ENCODE assay signal across 17 mouse cellular contexts in the genomic region with DNA sequence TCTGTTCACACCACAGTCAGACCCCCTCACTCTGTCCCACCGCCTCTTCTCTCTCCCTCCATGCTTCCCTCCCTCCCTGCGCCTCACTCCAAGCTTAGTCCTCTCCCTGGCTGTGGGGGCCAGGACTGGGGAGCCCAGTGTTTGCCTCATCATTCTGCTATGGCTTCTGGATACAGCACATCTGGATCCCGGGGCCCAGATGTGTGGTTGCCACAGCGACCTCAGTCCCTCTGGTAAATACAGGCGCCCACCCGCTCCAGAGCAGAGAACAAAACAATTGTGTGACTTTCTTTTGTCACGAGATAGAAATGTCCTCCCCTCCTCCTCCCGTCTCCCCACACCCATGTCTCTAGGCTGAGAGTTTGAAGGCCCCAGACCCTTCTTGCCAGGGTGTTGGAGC. TPM values are rescaled to one million over a fixed set of nuclear protein-coding genes. Genes with fewer than 3 reads are reported as not detected.
DNase-seq lines count a peak whose midpoint lies in the region; ATAC-seq and TF ChIP-seq lines count a peak whose summit lies in the region.
"Had no signal": no experiment of that assay in that cellular context is flagged by ENCODE, and none has a peak within 500 bp of the region (broad histone marks: within the 10 kb centered on the region; RNA-seq: fewer than 3 reads in every experiment).

No protein-coding gene starts in this region.

- 60% methylated on average over 8 of the region's 8 CpGs for WGBS in heart, adult 2 months
- 64% methylated on average over 8 of the region's 8 CpGs for WGBS in heart, embryonic 11.5 days (ENCODE audit: insufficient replicate concordance)
- 42% methylated on average over 8 of the region's 8 CpGs for WGBS in embryonic facial prominence, embryonic 14.5 days
- 71% methylated on average over 8 of the region's 8 CpGs for WGBS in limb, embryonic 11.5 days

- H3K4me3 ChIP-seq in heart, adult 2 months = no peak overlapping the region
- H3K4me3 ChIP-seq in heart, embryonic 11.5 days (ENCODE audit: low read depth, low read length) = no peak overlapping the region
- H3K4me3 ChIP-seq in embryonic facial prominence, embryonic 14.5 days (ENCODE audit: low read depth, low read length) = no peak overlapping the region
- no peak overlapping the region for H3K4me3 ChIP-seq in limb, embryonic 11.5 days (ENCODE audit: low read depth, low read length)
- H3K4me3 ChIP-seq: embryonic facial prominence, embryonic 12.5 days; hindbrain, embryonic 15.5 days; midbrain, embryonic 12.5 days had no signal

- ATAC-seq in heart, embryonic 11.5 days (replicated peaks; ENCODE audit: insufficient number of reproducible peaks, low FRiP score, low TSS enrichment) = no peak
- ATAC-seq in embryonic facial prominence, embryonic 14.5 days (ENCODE audit: low read depth) = no peak; the same call in 1 of the 2 replicates
- ATAC-seq in limb, embryonic 11.5 days (ENCODE audit: insufficient number of reproducible peaks, low FRiP score, low TSS enrichment, low read depth) = no peak
- no peak for ATAC-seq in megakaryocyte-erythroid progenitor cell, adult 5-6 weeks (replicated peaks; ENCODE audit: low FRiP score, low TSS enrichment, poor library complexity, severe bottlenecking)
- ATAC-seq: forebrain, embryonic 14.5 days had no signal

- TF ChIP-seq EP300 in heart, adult 2 months (IDR thresholded peaks at IDR 0.05; ENCODE audit: insufficient read depth, low read depth, low read length) = no peak

- no peak for TF ChIP-seq CTCF in heart, adult 2 months (IDR thresholded peaks at IDR 0.05)

- intact Hi-C loops in heart, adult 2 months (cut with DNase I) = loop anchor here (5.0 kb wide), 1 partner anchor 36 kb away; no protein-coding TSS in a partner anchor

- no peaks in the 10 kb centered on the region for H3K79me2 ChIP-seq in heart, adult 2 months (replicated peaks; ENCODE audit: control insufficient read depth, insufficient read depth, low read length)

- H3K36me3 ChIP-seq in heart, adult 2 months (ENCODE audit: control insufficient read depth, insufficient read depth, low read length) = no peaks in the 10 kb centered on the region
- peaks cover 9% of the 10 kb centered on the region; the same call in 1 of the 2 replicates for H3K36me3 ChIP-seq in heart, embryonic 11.5 days (ENCODE audit: control insufficient read depth, insufficient read depth, low read length)
- peaks cover 19% of the 10 kb centered on the region for H3K36me3 ChIP-seq in embryonic facial prominence, embryonic 14.5 days (ENCODE audit: control insufficient read depth, insufficient read depth, low read length)
- H3K36me3 ChIP-seq in limb, embryonic 11.5 days (ENCODE audit: control insufficient read depth, insufficient read depth, low read length) = peaks cover 10% of the 10 kb centered on the region; the same call in 1 of the 2 replicates

- H3K27ac ChIP-seq in heart, adult 2 months = peak overlapping the region; percentile 83
- H3K27ac ChIP-seq in heart, embryonic 11.5 days (ENCODE audit: low read depth, low read length) = no peak overlapping the region
- H3K27ac ChIP-seq in embryonic facial prominence, embryonic 14.5 days (replicated peaks; ENCODE audit: low read depth, low read length) = peak overlapping the region; percentile 44
- H3K27ac ChIP-seq in limb, embryonic 11.5 days (replicated peaks; ENCODE audit: low read depth, low read length) = no peak overlapping the region
- H3K27ac ChIP-seq: embryonic facial prominence, embryonic 12.5 days; midbrain, embryonic 12.5 days had no signal

- H3K9ac ChIP-seq in heart, adult 2 months (ENCODE audit: low read depth, low read length) = no peak overlapping the region
- H3K9ac ChIP-seq in heart, embryonic 11.5 days (ENCODE audit: low read depth, low read length) = no peak overlapping the region
- no peak overlapping the region; the same call in 1 of the 2 replicates for H3K9ac ChIP-seq in embryonic facial prominence, embryonic 14.5 days (ENCODE audit: low read depth, low read length)
- H3K9ac ChIP-seq in limb, embryonic 11.5 days (ENCODE audit: low read length) = no peak overlapping the region
- H3K9ac ChIP-seq: embryonic facial prominence, embryonic 12.5 days; hindbrain, embryonic 15.5 days; midbrain, embryonic 12.5 days had no signal

- H3K4me2 ChIP-seq in heart, embryonic 11.5 days = no peak overlapping the region
- no peak overlapping the region for H3K4me2 ChIP-seq in embryonic facial prominence, embryonic 14.5 days (ENCODE audit: low read depth, low read length)
- peak overlapping the region; percentile 10; the same call in 1 of the 2 replicates for H3K4me2 ChIP-seq in limb, embryonic 11.5 days (ENCODE audit: low read depth, severe bottlenecking)
- H3K4me2 ChIP-seq: embryonic facial prominence, embryonic 12.5 days; hindbrain, embryonic 15.5 days; liver, embryonic 11.5 days; midbrain, embryonic 12.5 days had no signal

- H3K4me1 ChIP-seq in heart, adult 2 months (ENCODE audit: control insufficient read depth, insufficient read depth, low read length) = peaks cover 32% of the 10 kb centered on the region
- peaks cover 21% of the 10 kb centered on the region for H3K4me1 ChIP-seq in heart, embryonic 11.5 days (ENCODE audit: control insufficient read depth, insufficient read depth, low read length)
- peaks cover 17% of the 10 kb centered on the region for H3K4me1 ChIP-seq in embryonic facial prominence, embryonic 14.5 days (ENCODE audit: control insufficient read depth, insufficient read depth, low read length)
- peaks cover 2% of the 10 kb centered on the region; the same call in 1 of the 2 replicates for H3K4me1 ChIP-seq in limb, embryonic 11.5 days (ENCODE audit: control insufficient read depth, insufficient read depth, low read length)

- no peaks in the 10 kb centered on the region for H3K9me3 ChIP-seq in heart, embryonic 11.5 days (replicated peaks; ENCODE audit: control insufficient read depth, low read length)
- no peaks in the 10 kb centered on the region for H3K9me3 ChIP-seq in embryonic facial prominence, embryonic 14.5 days (ENCODE audit: control insufficient read depth, low read length)
- no peaks in the 10 kb centered on the region for H3K9me3 ChIP-seq in limb, embryonic 11.5 days (ENCODE audit: control insufficient read depth, low read length)
- H3K9me3 ChIP-seq: embryonic facial prominence, embryonic 12.5 days; hindbrain, embryonic 15.5 days; midbrain, embryonic 12.5 days had no signal

- TF ChIP-seq POLR2A in heart, adult 2 months (IDR thresholded peaks at IDR 0.05; ENCODE audit: insufficient read depth, low read depth, low read length) = no peak

- no peaks in the 10 kb centered on the region for H3K27me3 ChIP-seq in heart, adult 2 months (ENCODE audit: control insufficient read depth, insufficient read depth, low read length)
- peaks cover 29% of the 10 kb centered on the region for H3K27me3 ChIP-seq in heart, embryonic 11.5 days (ENCODE audit: control insufficient read depth, insufficient read depth, low read length)
- H3K27me3 ChIP-seq in embryonic facial prominence, embryonic 14.5 days (replicated peaks; ENCODE audit: control insufficient read depth, insufficient read depth, low read length) = peaks cover 18% of the 10 kb centered on the region; the same call in 1 of the 2 replicates
- peaks cover 16% of the 10 kb centered on the region for H3K27me3 ChIP-seq in limb, embryonic 11.5 days (ENCODE audit: control insufficient read depth, insufficient read depth, low read length)

- peak; percentile 65 to 75 for DNase-seq in heart, adult 2 months
- no peak for DNase-seq in embryonic facial prominence, embryonic 14.5 days (ENCODE audit: low spot score)
- peak; percentile 62 to 72 for DNase-seq in heart, adult 9 months (ENCODE audit: low spot score in 2 of 2)
- no peak for DNase-seq in limb, embryonic 11.5 days (ENCODE audit: low spot score)
- no peak for DNase-seq in yolk sac, embryonic 10.5 days (ENCODE audit: low spot score)
- DNase-seq in adrenal gland, postnatal 25 days = no peak
- DNase-seq: kidney, postnatal 14 days; spleen, adult 18-20 months; thymus, adult 18-20 months had no signal

RNA-seq across cellular contexts. Expression of a gene that starts 9.7 kb away (rescaled TPM):
- total RNA-seq in heart, adult 2 months (2021) = 10 to 100 TPM; 15.3 to 18.4 TPM
- polyA plus RNA-seq in heart, adult 2 months (2012; rRNA removed) = 25.3 and 27.4 TPM in 2 replicates
- 41.0 and 49.8 TPM in 2 replicates for polyA plus RNA-seq in heart, embryonic 11.5 days (2014; fragmentation: Nextera tagmentation; extraction: Ambion mirVana)
- polyA plus RNA-seq in embryonic facial prominence, embryonic 14.5 days (2014; fragmentation: Nextera tagmentation; extraction: Ambion mirVana) = 60.8 and 68.5 TPM in 2 replicates
- polyA plus RNA-seq in limb, embryonic 11.5 days (2014; fragmentation: Nextera tagmentation; extraction: Ambion mirVana) = 63.4 and 71.4 TPM in 2 replicates
- 20.6 and 31.3 TPM in 2 replicates for total RNA-seq in megakaryocyte-erythroid progenitor cell, adult 5-6 weeks (2014; fragmentation: Nextera tagmentation)
- total RNA-seq in megakaryocyte-erythroid progenitor cell, adult 5-6 weeks (2017) = 8.7 and 11.5 TPM in 2 replicates
- total RNA-seq in adrenal gland, postnatal 25 days (2021) = 50.4 and 52.5 TPM in 2 replicates

RNA-seq across cellular contexts. Expression of a gene that starts 12.1 kb away (rescaled TPM):
- total RNA-seq in heart, adult 2 months (2021) = 1 to 10 TPM; 7.9 TPM
- 4.0 and 8.8 TPM in 2 replicates for polyA plus RNA-seq in heart, adult 2 months (2012; rRNA removed)
- 10.9 and 11.4 TPM in 2 replicates for polyA plus RNA-seq in heart, embryonic 11.5 days (2014; fragmentation: Nextera tagmentation; extraction: Ambion mirVana)
- polyA plus RNA-seq in embryonic facial prominence, embryonic 14.5 days (2014; fragmentation: Nextera tagmentation; extraction: Ambion mirVana) = 10.0 and 11.8 TPM in 2 replicates
- 13.1 and 19.3 TPM in 2 replicates for polyA plus RNA-seq in limb, embryonic 11.5 days (2014; fragmentation: Nextera tagmentation; extraction: Ambion mirVana)
- 5.5 TPM in 2 replicates for total RNA-seq in megakaryocyte-erythroid progenitor cell, adult 5-6 weeks (2014; fragmentation: Nextera tagmentation)
- total RNA-seq in megakaryocyte-erythroid progenitor cell, adult 5-6 weeks (2017) = 14.7 and 26.2 TPM in 2 replicates
- 13.4 TPM in 2 replicates for total RNA-seq in adrenal gland, postnatal 25 days (2021)

RNA-seq across cellular contexts. Expression of a gene that starts 13.7 kb away (rescaled TPM):
- total RNA-seq in heart, adult 2 months (2021) = 10 to 100 TPM; 28.5 to 28.8 TPM
- 27.3 and 32.7 TPM in 2 replicates for polyA plus RNA-seq in heart, adult 2 months (2012; rRNA removed)
- 0.24 and 0.27 TPM in 2 replicates for polyA plus RNA-seq in heart, embryonic 11.5 days (2014; fragmentation: Nextera tagmentation; extraction: Ambion mirVana)
- polyA plus RNA-seq in embryonic facial prominence, embryonic 14.5 days (2014; fragmentation: Nextera tagmentation; extraction: Ambion mirVana) = 1.8 and 3.1 TPM in 2 replicates
- polyA plus RNA-seq in limb, embryonic 11.5 days (2014; fragmentation: Nextera tagmentation; extraction: Ambion mirVana) = not detected in 2 replicates
- total RNA-seq in megakaryocyte-erythroid progenitor cell, adult 5-6 weeks (2014; fragmentation: Nextera tagmentation) = not detected in 2 replicates
- not detected in 2 replicates for total RNA-seq in megakaryocyte-erythroid progenitor cell, adult 5-6 weeks (2017)
- total RNA-seq in adrenal gland, postnatal 25 days (2021) = 23.7 and 25.4 TPM in 2 replicates
- total RNA-seq: granulocyte monocyte progenitor cell, adult 5-6 weeks had no signal

RNA-seq across cellular contexts. Expression of a gene that starts 27.3 kb away (rescaled TPM):
- total RNA-seq in heart, adult 2 months (2021) = 1 to 10 TPM in 1 of 2 experiments, under 1 TPM in 1; 0.86 to 1.4 TPM
- polyA plus RNA-seq in heart, adult 2 months (2012; rRNA removed) = 2.7 and 7.0 TPM in 2 replicates
- polyA plus RNA-seq in heart, embryonic 11.5 days (2014; fragmentation: Nextera tagmentation; extraction: Ambion mirVana) = not detected in 2 replicates
- polyA plus RNA-seq in embryonic facial prominence, embryonic 14.5 days (2014; fragmentation: Nextera tagmentation; extraction: Ambion mirVana) = 0.64 and 0.92 TPM in 2 replicates
- polyA plus RNA-seq in limb, embryonic 11.5 days (2014; fragmentation: Nextera tagmentation; extraction: Ambion mirVana) = 0.17 and 0.20 TPM in 2 replicates
- 0.59 TPM in 1 of 2 replicates, not detected in the other for total RNA-seq in megakaryocyte-erythroid progenitor cell, adult 5-6 weeks (2014; fragmentation: Nextera tagmentation)
- 0.75 TPM in 1 of 2 replicates, not detected in the other for total RNA-seq in megakaryocyte-erythroid progenitor cell, adult 5-6 weeks (2017)
- 10.8 and 13.5 TPM in 2 replicates for total RNA-seq in adrenal gland, postnatal 25 days (2021)
- polyA plus RNA-seq: liver, embryonic 11.5 days had no signal

RNA-seq across cellular contexts. Expression of a gene that starts 28.4 kb away (rescaled TPM):
- 10 to 100 TPM; 53.0 to 63.9 TPM for total RNA-seq in heart, adult 2 months (2021)
- polyA plus RNA-seq in heart, adult 2 months (2012; rRNA removed) = 50.5 and 55.7 TPM in 2 replicates
- 31.7 and 34.3 TPM in 2 replicates for polyA plus RNA-seq in heart, embryonic 11.5 days (2014; fragmentation: Nextera tagmentation; extraction: Ambion mirVana)
- 23.6 and 26.4 TPM in 2 replicates for polyA plus RNA-seq in embryonic facial prominence, embryonic 14.5 days (2014; fragmentation: Nextera tagmentation; extraction: Ambion mirVana)
- polyA plus RNA-seq in limb, embryonic 11.5 days (2014; fragmentation: Nextera tagmentation; extraction: Ambion mirVana) = 24.8 and 26.1 TPM in 2 replicates
- 31.3 and 35.4 TPM in 2 replicates for total RNA-seq in megakaryocyte-erythroid progenitor cell, adult 5-6 weeks (2014; fragmentation: Nextera tagmentation)
- total RNA-seq in megakaryocyte-erythroid progenitor cell, adult 5-6 weeks (2017) = 10.4 and 17.0 TPM in 2 replicates
- 56.9 and 61.1 TPM in 2 replicates for total RNA-seq in adrenal gland, postnatal 25 days (2021)

Comparison
In these comparisons a context has a peak if more than half of its experiments do, and no peak if none do; other contexts are left out.
1. H3K27ac ChIP-seq: peak in heart, adult 2 months (single experiment) and embryonic facial prominence, embryonic 14.5 days (single experiment); none in heart, embryonic 11.5 days (single experiment) and limb, embryonic 11.5 days (single experiment).
2. DNase-seq: peak in heart, adult 2 months (2 of 2) and heart, adult 9 months (2 of 2); none in embryonic facial prominence, embryonic 14.5 days (single experiment), limb, embryonic 11.5 days (single experiment), yolk sac, embryonic 10.5 days (single experiment) and adrenal gland, postnatal 25 days (single experiment).